Mouse (Mus musculus): ENCODE measurements around the gene Rab6b.

Gene Rab6b

GRCm38 (mm10) chr9:103111621-103112470 lies at the start of gene Rab6b:
Gene Rab6b, plus strand, starts transcription at chr9:103111787.
- peak; percentile 62 for DNase-seq (ENCODE audit: low spot score)

DNA sequence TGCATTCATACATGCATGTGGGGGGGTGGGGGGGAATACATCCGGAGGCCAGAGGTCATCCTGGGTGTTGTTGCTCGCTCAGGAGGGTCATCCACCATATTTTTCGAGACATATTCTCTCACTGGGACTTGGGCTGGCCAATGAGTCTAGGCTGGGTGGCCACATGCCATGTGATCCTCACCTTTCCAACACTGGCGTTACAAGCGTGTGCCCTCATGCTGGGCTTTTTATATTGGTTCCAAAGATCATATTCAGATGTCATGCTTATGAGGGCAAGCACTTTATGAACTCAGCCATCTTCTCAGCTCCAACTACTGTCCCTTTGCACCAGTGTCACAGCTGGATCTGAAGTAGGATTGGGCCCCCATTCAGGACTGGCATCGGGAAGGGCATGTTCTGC lies 48.0 kb upstream of the Rab6b start:
- DNase-seq (ENCODE audit: low spot score), result no peak

DNA sequence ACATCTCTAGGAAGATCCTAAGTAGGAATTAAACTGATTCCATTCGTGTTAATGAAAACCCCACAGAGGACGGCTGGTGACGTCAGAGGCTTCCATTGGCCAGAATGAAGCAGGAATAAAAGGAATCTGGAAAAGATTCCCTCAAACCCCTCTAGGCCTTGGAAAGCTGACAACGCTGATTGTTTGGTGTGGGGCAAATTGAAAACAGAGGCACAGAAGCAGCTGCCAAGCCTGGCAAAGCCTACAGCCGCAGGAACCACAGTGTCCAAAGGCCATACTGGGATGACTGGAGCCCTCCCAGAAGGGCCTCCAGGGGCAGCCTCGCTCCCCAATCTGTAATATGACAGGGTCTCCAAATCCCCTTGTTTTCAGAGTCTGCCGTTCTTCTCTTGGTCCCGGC lies 44.7 kb upstream of the Rab6b start:
- DNase-seq (ENCODE audit: low spot score), result no peak

DNA sequence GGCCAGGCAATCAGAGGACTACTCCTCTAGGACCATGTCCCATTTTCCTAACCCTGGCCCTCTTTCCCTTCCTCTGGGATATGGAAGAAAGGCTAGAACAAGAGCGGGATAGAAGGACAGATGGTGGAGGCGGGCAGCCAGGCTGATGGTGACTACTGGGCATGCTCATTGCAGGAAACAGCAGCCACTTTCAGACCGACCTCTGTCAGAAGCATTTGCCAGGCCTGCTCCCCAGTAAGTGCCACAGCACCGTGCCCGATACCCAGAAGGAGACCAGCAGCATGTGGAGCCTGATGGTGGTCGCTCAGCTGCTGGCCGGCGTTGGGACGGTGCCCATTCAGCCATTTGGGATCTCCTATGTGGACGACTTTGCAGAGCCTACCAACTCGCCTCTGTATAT lies 43.9 kb upstream of the Rab6b start:
- no peak for DNase-seq (ENCODE audit: low spot score)

- no peak for DNase-seq (ENCODE audit: low spot score)
These were observed 42.8 kb upstream of the Rab6b start for GRCm38 (mm10) chr9:103068769-103069168.

- no peak for DNase-seq (ENCODE audit: low spot score)
These were observed 39.9 kb upstream of the Rab6b start for GRCm38 (mm10) chr9:103071541-103072203.

GRCm38 (mm10) chr9:103072204-103072599 lies 39.4 kb upstream of the Rab6b start:
- DNase-seq (ENCODE audit: low spot score), result no peak

DNA sequence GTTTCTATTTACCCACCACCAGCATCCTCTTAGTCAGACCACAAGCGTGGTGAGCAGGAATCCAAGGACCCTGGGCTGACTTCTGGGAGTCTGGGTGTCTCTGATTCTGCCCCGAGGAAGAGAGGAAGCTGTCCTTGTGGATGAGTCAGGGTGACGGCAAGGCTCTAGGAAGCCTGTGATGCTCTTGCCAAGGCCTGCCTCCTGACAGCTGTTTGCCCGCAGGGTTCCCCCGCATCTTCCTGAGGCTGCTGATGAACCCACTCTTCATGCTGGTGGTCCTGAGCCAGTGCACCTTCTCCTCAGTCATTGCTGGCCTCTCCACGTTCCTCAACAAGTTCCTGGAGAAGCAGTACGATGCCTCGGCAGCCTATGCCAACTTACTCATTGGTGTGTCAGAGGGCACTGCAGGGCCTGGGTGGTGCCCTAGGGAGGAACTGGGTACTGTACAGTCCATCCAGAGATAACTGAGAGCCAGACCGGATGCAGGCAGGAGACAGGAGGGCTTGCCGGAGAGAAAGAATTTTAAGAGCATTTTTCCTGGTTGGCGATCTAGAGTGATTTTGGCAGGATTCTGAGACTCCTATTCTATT lies 38.6 kb upstream of the Rab6b start:
- no peak for DNase-seq (ENCODE audit: low spot score)

DNA sequence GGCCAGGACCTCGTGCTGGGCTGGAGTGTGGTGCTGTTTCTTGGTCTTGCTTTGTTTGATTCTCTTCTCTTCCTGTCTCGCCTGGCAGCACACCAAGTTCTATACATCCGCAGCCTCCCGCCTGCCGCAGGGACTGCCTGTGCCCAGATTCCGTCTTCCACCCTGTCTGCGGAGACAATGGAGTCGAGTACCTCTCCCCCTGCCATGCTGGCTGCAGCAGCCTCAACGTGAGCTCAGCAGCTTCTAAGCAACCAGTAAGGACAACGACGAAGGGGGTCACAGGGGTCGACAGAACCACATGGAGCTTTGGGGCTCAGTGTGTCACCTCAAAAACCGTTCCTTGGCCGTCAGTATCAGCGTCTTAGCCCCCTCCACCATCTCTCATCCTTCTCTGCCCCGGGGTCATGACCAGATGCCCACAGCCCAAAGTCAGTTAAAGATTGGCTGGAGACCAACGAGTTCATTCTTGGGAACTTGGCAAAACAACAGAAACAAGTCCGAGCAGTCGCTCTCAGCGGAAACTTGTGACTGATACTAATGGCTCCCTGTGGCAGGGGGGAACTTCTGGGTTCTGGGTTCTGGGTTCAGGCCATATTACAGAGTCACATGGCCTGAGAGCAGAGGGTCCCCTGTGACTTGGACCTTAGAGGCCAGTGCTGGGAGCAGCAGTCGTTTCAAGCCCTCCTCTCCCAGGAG lies 34.6 kb upstream of the Rab6b start:
- DNase-seq (ENCODE audit: low spot score), result no peak

DNA sequence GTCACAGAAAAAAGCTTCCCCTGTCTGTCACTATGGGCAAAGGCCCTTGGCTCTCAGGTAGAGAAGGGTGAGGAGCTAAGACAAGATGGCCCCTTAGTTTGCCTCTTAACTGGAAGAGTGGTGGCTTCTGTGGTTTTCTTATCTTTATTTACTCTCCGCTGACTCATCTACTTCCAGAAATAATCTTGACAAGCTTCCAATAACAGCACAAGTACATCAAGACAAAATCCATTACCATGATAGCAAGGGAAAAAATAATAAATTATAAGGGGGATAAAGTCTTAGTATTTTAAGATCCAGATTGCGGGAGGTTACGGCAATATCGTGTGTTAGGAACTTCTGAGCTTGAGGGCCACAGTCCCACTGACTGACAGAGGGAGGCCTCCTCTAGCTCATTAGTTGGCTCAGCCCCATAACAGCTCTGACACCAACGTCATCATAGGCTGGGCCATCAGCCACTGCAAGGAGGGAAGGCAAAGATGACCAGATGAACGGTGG lies 33.3 kb upstream of the Rab6b start:
- no peak for DNase-seq (ENCODE audit: low spot score)

DNA sequence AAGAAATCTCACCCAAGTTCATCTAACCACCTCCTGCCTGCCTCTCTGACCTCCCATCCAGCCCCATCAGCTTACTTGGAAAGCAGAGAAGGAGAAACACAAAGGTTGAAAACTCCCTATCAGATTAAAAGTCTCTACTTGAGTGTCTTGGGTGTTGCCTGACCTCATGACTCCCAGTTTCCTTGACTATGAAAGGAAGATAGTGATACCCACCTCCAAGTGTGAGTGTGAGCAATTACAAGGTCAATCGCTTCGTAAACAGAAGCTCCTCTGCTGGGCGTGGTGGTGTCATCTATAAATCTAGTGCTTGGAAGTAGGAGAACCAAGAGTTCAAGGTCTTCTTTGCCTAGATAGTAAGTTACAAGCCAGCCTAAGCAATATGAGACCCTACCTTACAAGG lies 31.4 kb upstream of the Rab6b start:
- DNase-seq (ENCODE audit: low spot score), result no peak

DNA sequence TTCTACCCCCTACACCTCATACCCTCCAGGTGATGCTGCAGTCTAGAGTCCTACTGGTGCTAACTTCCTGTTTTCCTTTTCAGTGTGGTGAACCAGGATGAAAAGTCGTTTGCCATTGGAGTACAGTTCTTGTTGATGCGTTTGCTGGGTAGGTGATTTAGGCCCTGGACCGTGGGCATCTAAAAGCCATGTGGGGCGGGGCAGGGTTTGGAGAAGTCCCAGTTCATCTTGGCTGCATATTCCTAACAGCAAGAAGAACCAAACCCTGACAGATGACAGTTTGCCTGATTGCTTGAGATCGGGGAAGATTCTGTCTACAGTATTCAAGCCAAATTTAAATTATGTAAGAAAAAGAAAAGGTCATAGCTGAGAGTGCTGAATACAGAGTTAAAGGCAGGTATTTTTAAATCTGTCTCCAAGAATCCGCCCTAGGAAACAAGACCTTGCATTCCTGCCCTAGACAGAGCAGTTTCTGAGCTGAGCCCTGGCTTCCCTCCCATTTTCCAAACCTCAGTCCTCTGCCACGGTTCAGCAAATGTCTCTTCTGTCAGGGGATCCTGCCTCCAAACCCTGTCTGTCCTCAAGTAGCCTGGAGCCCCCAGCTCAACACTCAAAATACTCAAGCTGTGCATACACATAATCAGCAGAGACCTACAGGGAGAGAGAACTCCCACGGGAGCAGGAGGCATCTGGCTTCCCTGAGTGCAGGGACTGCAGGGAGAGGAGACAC lies 29.2 kb upstream of the Rab6b start:
- no peak for DNase-seq (ENCODE audit: low spot score)

GRCm38 (mm10) chr9:103083405-103083804 lies 28.2 kb upstream of the Rab6b start:
- DNase-seq (ENCODE audit: low spot score), result no peak

GRCm38 (mm10) chr9:103086736-103087135 lies 24.9 kb upstream of the Rab6b start:
- DNase-seq (ENCODE audit: low spot score), result no peak

DNA sequence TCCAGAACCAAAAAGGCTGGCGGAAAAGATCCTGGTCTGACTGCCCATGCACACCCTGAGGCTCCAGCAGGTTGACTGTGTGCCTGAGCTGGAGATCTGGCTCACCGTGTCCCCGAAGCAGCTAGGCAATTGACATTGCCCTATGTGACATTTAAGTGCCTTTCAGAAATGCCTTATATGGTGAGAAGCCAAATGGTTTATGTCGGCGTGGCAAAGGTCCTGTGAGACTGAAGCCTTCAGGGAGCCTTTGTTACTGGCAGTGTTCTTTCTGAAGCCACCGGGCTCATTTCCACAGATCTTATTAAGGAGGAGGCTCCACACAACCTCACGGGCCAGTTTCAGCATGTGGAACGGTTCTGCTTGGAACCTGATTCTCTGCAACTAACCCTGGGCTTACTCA lies 24.3 kb upstream of the Rab6b start:
- no peak for DNase-seq (ENCODE audit: low spot score)

- no peak for DNase-seq (ENCODE audit: low spot score)
These were observed 22.9 kb upstream of the Rab6b start for GRCm38 (mm10) chr9:103088661-103089060.

- no peak for DNase-seq (ENCODE audit: low spot score)
These were observed 21.3 kb upstream of the Rab6b start for GRCm38 (mm10) chr9:103090116-103090875.

DNA sequence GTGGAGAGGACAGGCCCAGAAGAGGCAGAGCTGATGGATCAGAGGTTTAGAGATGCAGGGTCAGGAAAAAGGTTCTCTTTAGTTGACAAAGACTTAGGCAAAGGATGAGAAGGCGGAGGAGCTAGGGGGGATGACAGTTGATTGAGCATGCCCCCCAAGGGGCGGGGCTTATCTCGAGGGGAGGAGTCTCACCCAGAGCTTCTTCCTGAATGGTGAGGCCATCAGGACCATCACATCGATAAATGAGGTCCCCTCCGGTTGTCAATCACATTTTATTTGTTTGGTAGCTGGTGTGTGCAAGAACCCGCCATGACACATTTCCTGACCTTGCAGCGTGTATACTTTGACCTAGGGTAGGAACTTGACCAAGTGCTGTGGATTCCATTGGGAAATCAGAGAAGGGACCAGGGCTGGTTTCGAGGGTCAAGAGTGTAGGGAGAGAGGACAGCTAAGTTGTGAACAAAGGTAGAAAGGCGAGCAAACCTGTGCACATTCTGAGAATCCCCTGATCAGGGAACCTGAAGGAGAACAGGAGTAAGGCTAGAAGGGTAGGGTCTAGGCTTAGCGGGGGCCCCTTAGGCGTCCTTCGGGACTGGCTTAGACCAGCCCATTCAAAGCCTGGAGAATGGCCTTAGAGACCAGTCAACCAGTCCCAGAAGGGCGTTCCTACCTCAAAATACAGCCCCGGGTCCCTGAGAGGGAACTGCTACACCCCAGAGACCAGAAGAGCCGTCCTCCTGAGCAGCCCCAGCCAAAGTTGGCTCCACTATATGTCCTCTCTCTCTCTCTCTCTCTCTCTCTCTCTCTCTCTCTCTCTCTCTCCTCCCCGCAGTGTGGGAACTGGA lies 20.3 kb upstream of the Rab6b start:
- DNase-seq (ENCODE audit: low spot score), result peak; percentile 61

- peak; percentile 89 for DNase-seq (ENCODE audit: low spot score)
These were observed 19.3 kb upstream of the Rab6b start for GRCm38 (mm10) chr9:103092248-103092647.

DNA sequence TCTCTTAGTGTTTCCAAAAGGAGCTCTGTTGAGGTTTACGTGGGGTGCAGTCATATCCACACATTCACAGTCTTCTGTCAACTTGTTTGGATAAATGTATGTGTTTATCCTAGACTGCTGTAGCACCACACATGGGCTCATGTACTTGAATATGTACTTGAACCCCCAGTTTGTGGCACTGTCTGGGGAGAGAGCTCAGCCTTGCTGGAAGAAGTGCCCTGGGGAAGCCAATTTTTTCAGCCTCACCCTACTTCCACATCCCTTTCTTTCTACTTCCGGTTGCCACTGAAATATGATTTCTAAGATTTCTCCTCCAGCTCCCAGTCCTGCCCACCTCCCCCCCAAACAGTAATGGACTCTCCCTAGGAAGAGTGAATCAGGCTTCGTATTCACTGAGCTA lies 17.9 kb upstream of the Rab6b start:
- DNase-seq (ENCODE audit: low spot score), result no peak
